Mouse (Mus musculus) bone marrow macrophage, adult 2 months (primary cell): ENCODE data around the gene Zfp541.

Source experiments
- CTCF ChIP-seq: IDR thresholded peaks from 2 replicates; pipeline ENCODE4 v1.5.1; 2012; ENCODE audit warnings: low read depth, mild to moderate bottlenecking, low read length, moderate library complexity
- POLR2A ChIP-seq: IDR thresholded peaks from 2 replicates; pipeline ENCODE4 v1.6.1; 2012; ENCODE audit warnings: mild to moderate bottlenecking, low read depth, low read length, borderline replicate concordance

- no peak for TF ChIP-seq POLR2A
- no peak for TF ChIP-seq CTCF
These were observed 39.5 kb downstream of the Zfp541 start for GRCm38 (mm10) chr7:16101081-16101480.
